Mouse (Mus musculus) limb, embryonic 14.5 days (tissue): ENCODE measurements around the gene Zic5. TPM values are rescaled to one million over a fixed set of nuclear protein-coding genes. Genes with fewer than 3 reads are reported as not detected.

Experiments used
- ATAC-seq: fragments of 200-750 bp; cut with Nextera tagmentation; 2 replicates; pipeline ENCODE4 v1.8.0; 2017; ENCODE audit warnings: low read depth, moderate number of reproducible peaks, moderate TSS enrichment; ENCODE audit not compliant: low FRiP score
- DNase-seq: peaks from one replicate; pipeline ENCODE4 v3.0.0-alpha.2; 2015; ENCODE audit warnings: low spot score
- H3K27ac ChIP-seq: fragments of 300-500 bp; sonication (generic); replicated peaks from 2 replicates; pipeline ENCODE4 v1.5.1; 2014; ENCODE audit warnings: low read depth, mild to moderate bottlenecking, low read length, moderate library complexity, mixed read lengths
- H3K27me3 ChIP-seq: fragments of 300-500 bp; sonication (generic); 2 replicates; pipeline ENCODE4 v1.6.1; 2014; ENCODE audit warnings: low read length, mixed read lengths; ENCODE audit not compliant: control insufficient read depth, insufficient read depth
- H3K36me3 ChIP-seq: fragments of 300-500 bp; sonication (generic); 2 replicates; pipeline ENCODE4 v1.6.1; 2014; ENCODE audit warnings: mild to moderate bottlenecking, low read length, moderate library complexity, mixed read lengths; ENCODE audit not compliant: control insufficient read depth, insufficient read depth
- H3K4me1 ChIP-seq: fragments of 300-500 bp; sonication (generic); 2 replicates; pipeline ENCODE4 v1.6.1; 2014; ENCODE audit warnings: antibody characterized with exemption, low read length, mixed read lengths; ENCODE audit not compliant: control insufficient read depth, insufficient read depth
- H3K4me2 ChIP-seq: fragments of 300-500 bp; sonication (generic); replicated peaks from 2 replicates; pipeline ENCODE4 v1.6.1; 2014; ENCODE audit warnings: low read depth, mild to moderate bottlenecking, low read length, moderate library complexity; ENCODE audit not compliant: severe bottlenecking
- H3K4me3 ChIP-seq: fragments of 300-500 bp; sonication (generic); replicated peaks from 2 replicates; pipeline ENCODE4 v1.5.1; 2014; ENCODE audit warnings: low read length
- H3K9ac ChIP-seq: fragments of 300-500 bp; sonication (generic); 2 replicates; pipeline ENCODE4 v1.6.1; 2014; ENCODE audit warnings: mild to moderate bottlenecking, low read depth, low read length, moderate library complexity; ENCODE audit not compliant: severe bottlenecking
- H3K9me3 ChIP-seq: fragments of 300-500 bp; sonication (generic); 2 replicates; pipeline ENCODE4 v1.6.1; 2016; ENCODE audit warnings: low read length; ENCODE audit not compliant: control insufficient read depth
- POLR2A ChIP-seq: fragments of 200-500 bp; IDR thresholded peaks from 2 replicates; pipeline ENCODE4 v1.8.0; 2012; ENCODE audit warnings: inconsistent platforms, mild to moderate bottlenecking, moderate library complexity, borderline replicate concordance; ENCODE audit not compliant: insufficient read depth, insufficient read length; ENCODE audit errors: extremely low read depth
- WGBS: fragments of 180-500 bp; shearing (Covaris S2); extraction: QIAGEN DNeasy Blood & Tissue Kit; methylation state at CpG from one replicate; pipeline ENCODE4 v1.1.7; 2014; 5-methylcytosine and 5-hydroxymethylcytosine counted together
- polyA plus RNA-seq, 2 experiments: library from polyadenylated mRNA; depleted of rRNA in 1 of 2; stranded (reverse) in 1 of 2; unstranded in 1 of 2; fragments of >200 nt; fragmentation: Nextera tagmentation in 1 of 2; extraction: Ambion mirVana in 1 of 2; gene quantifications; 2 replicates each; pipeline versions ENCODE4 v1.2.1 to v1.2.3; 2012 to 2014

Gene Zic5
- polyA plus RNA-seq, 2 experiments: 0.47 to 0.94 TPM

GRCm38 (mm10) chr14:122455562-122455958, 9.9 kb downstream of the Zic5 start:
- Histone ChIP-seq H3K9me3 (no peaks in the 10 kb centered on the region), H3K4me1 (peaks cover 10% of the 10 kb centered on the region), H3K9ac (no peak overlapping the region), H3K27me3 (peaks cover 49% of the 10 kb centered on the region), H3K27ac (no peak overlapping the region), H3K4me2 (no peak overlapping the region), H3K36me3 (no peaks in the 10 kb centered on the region), H3K4me3 (no peak overlapping the region)
- TF ChIP-seq POLR2A: no peak
- no peak for ATAC-seq
- WGBS: 58% methylated on average over 4 of the region's 4 CpGs
- no peak for DNase-seq

- Histone ChIP-seq H3K9ac (no peak overlapping the region), H3K4me2 (no peak overlapping the region), H3K27ac (no peak overlapping the region), H3K4me3 (no peak overlapping the region), H3K27me3 (peaks cover 55% of the 10 kb centered on the region), H3K4me1 (peaks cover 15% of the 10 kb centered on the region), H3K9me3 (no peaks in the 10 kb centered on the region), H3K36me3 (no peaks in the 10 kb centered on the region)
- TF ChIP-seq POLR2A: no peak
- DNase-seq (no peak), ATAC-seq (no peak)
- WGBS: 72% methylated on average over 10 of the region's 10 CpGs
These were observed 10.4 kb downstream of the Zic5 start for GRCm38 (mm10) chr14:122454901-122455561.

- TF ChIP-seq POLR2A: no peak
- H3K9me3 ChIP-seq: no peaks in the 10 kb centered on the region
- H3K27ac ChIP-seq: no peak overlapping the region
- peak overlapping the region; percentile 38 for H3K4me2 ChIP-seq
- no peaks in the 10 kb centered on the region for H3K36me3 ChIP-seq
- whole genome bisulfite sequencing: 15% methylated on average over 12 of the region's 12 CpGs
- peak overlapping the region; percentile 23 for H3K4me3 ChIP-seq
- peaks cover 15% of the 10 kb centered on the region for H3K4me1 ChIP-seq
- ATAC-seq: no peak
- no peak for DNase-seq
- peaks cover 63% of the 10 kb centered on the region for H3K27me3 ChIP-seq
- no peak overlapping the region for H3K9ac ChIP-seq
These were observed 11.3 kb downstream of the Zic5 start for GRCm38 (mm10) chr14:122453996-122454738.

- Histone ChIP-seq H3K27me3 (peaks cover 70% of the 10 kb centered on the region), H3K27ac (no peak overlapping the region), H3K36me3 (no peaks in the 10 kb centered on the region), H3K4me2 (peak overlapping the region; percentile 38), H3K4me1 (peaks cover 15% of the 10 kb centered on the region), H3K9me3 (no peaks in the 10 kb centered on the region), H3K9ac (no peak overlapping the region), H3K4me3 (peak overlapping the region; percentile 23)
- DNase-seq (no peak), ATAC-seq (peak; percentile 32; the same call in 1 of the 2 replicates)
- 5% methylated on average over 32 of the region's 32 CpGs for WGBS
- no peak for TF ChIP-seq POLR2A
These were observed 12.0 kb downstream of the Zic5 start for GRCm38 (mm10) chr14:122453388-122453995.

- peak overlapping the region; percentile 38; the same call in 1 of the 2 replicates for H3K4me2 ChIP-seq
- H3K27me3 ChIP-seq: peaks cover 73% of the 10 kb centered on the region
- no peak overlapping the region for H3K27ac ChIP-seq
- WGBS: 25% methylated on average over 13 of the region's 13 CpGs
- no peak overlapping the region for H3K9ac ChIP-seq
- no peak for ATAC-seq
- no peak for DNase-seq
- peaks cover 15% of the 10 kb centered on the region for H3K4me1 ChIP-seq
- H3K36me3 ChIP-seq: no peaks in the 10 kb centered on the region
- peak overlapping the region; percentile 23; the same call in 1 of the 2 replicates for H3K4me3 ChIP-seq
- no peaks in the 10 kb centered on the region for H3K9me3 ChIP-seq
- TF ChIP-seq POLR2A: no peak
These were observed 12.6 kb downstream of the Zic5 start for GRCm38 (mm10) chr14:122452701-122453387.
